Mouse (Mus musculus) thymus, postnatal 36 days (tissue): Measurements from ENCODE around the gene Tmem131.
"Not testable (repeated sequence)": the region's sequence is repeated elsewhere in the genome, so short reads cannot be mapped to it uniquely, and the experiment has no call there.

ENCODE experiments used
- DNase-seq, 2 experiments: peaks; one replicate each; pipeline ENCODE4 v3.0.0; 2022; ENCODE audit warnings: mixed read lengths in 2 of 2

The Tmem131 gene

DNA sequence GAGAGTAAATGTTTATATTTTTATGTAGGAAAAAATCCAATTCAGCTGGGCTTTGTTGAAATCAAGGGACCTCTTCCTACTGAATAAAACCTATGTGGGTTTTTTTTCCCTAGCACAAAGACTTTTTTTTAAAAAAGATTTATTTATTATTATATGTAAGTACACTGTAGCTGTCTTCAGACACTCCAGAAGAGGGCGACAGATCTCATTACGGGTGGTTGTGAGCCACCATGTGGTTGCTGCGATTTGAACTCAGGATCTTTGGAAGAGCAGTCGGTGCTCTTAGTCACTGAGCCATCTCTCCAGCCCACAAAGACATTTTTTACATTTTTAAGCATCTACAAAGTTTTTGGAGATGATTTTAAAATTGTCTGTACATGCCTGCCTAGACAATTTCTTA lies 121.5 kb downstream of the Tmem131 start:
- not testable (repeated sequence) for DNase-seq

- DNase-seq, result no peak
These were observed 128.3 kb downstream of the Tmem131 start for GRCm38 (mm10) chr1:36815166-36815565.

GRCm38 (mm10) chr1:36814271-36814903 lies 129.1 kb downstream of the Tmem131 start:
- DNase-seq, result no peak

DNA sequence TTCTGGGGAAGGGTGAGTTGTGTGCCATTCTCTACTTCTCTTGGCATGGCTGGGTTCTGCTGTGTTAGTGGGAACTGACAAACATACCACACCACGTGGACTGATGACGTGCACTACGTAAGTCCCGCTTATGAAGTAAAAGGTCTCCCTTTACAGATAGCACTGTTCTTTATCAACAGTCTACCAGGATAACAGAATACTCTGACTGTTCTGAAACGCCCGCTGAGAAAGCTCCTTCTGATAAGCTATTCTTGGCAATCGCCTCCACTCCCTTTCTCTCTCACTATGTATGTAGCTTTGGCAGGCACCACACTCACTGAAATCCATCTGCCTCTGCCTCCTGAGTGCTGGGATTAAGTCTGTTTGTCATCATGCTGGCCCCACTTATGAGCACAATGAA lies 130.1 kb downstream of the Tmem131 start:
- DNase-seq, result no peak

GRCm38 (mm10) chr1:36811806-36812205 lies 131.7 kb downstream of the Tmem131 start:
- DNase-seq, result no peak

DNA sequence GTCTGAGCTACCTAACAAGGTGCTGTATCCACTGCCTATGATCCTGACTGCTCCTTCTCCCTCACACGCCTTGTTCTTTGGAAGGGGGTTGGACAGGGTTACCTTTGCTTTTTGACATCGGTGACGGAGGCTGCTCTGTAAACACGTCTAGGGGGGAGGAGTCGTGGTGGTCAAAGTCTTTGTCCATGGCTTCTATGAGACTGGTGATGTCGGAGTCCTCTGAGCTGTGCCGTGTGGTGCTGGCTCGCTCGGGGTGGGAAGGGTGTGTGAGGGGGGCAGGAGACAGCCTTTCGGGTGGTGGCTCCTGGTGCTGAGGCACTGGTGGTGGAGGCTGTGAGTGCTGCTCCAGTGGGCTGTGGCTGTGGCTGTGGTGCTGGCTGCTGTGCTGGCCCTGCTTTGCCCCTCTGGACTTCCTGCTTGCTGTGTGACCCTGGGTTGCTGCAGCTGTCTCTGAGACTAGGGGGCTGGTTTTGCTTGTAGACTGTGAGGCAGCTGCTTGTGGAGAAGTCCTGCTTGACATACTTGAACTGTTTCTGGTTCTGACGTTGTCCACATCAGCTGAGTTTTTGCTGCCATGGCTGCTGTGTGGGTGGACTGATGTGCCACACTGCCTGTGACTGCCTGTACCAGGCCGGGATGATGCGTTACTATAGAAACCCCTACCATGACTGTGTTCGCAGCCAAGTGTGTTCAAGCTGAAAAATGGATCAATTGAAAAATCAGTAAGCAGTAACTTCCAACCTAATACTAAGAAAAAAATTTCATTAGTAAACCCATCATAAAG lies 135.5 kb downstream of the Tmem131 start:
- DNase-seq, result no peak

DNA sequence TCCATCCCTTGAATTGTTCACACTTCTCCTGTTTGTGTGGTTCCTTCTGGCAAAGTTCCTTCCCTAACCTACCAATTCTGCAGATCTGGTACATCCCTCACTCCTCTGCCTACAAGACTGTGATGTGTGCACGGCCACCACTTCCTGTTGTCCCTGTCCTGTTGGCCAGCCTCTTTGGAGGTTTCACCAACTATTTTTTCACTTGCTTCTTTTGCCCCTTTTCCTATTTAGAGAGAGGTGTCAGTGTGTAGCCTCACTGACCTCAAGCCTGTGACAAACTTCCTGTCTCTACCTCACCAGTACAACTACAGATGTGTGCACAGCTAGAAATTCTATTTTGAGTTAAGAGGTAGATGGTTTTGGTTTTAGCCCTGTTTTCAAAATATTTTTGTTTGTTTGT lies 136.4 kb downstream of the Tmem131 start:
- no peak for DNase-seq

DNA sequence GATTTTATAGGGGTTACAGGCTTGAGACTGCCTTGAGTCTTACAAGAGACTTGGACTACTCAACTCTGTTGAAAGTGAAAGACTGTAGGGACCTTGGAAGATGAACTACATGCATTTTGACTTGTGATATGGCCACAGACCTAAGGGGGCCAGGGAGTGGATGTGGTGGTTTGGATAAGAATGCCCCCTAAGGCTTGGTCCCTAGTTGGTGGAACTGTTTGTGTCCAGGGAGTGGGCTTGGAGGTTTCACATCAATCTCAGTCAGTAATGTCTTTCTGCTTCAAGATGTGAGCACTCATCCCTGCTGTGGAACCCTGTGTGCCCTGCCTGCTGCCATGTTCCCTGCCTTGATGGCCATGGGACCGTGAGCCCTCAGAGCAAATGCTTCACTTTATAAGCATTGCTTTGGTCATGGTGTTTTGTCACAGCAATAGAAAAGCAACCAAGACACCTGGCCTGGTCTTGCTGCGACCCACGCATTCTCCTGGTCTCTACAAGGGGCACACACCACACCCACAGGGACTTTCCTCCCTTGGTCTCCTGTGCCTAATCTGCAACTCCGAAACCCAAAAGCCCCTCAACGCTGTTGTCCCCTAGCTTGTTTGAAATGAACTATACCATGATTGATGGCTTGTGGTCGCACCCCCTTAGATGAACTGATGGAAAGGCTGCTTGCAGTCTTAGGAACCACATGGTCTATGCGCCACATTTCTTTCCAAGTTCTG lies 137.1 kb downstream of the Tmem131 start:
- no peak for DNase-seq

DNA sequence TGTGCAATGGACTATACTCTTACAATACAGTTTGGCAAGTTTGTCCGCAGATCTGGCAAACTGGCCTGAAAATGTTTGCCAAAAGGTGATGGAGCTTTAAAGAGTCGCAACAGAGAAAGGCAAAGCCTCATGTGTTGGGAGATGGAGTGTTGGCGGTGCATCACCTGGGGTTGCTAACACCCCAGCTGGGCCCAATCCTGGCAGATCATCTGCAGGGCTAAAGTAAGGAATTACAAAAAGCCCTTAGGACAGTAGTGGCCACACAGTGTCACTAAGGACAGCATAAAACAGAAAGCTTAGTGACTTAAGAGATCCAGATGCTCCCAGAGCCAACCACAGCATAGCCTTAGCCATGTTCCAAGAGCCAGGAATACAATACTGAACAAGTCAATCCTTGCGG lies 138.6 kb downstream of the Tmem131 start:
- DNase-seq, result no peak

DNA sequence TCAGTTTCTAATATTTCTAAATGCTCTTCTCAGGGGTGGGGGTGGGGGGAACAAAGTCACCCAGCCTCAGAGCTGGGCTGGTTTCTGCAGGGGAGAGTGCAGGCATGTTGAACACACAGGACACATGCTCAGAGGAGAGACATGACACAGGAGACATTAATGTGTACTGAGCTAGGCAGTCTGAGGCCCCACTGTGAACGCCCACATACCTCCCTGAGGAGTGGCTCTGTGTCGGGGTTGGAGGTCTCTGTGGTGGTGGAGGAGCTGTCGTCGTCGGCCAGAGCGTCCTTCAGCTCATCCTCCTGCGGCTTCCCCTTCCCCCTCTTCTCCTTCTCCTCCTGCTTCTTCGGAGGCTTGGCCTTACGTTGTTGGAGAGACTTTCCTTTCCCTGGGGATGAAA lies 139.2 kb downstream of the Tmem131 start:
- DNase-seq, result no peak

GRCm38 (mm10) chr1:36800379-36801011 lies 143.0 kb downstream of the Tmem131 start:
- DNase-seq, result no peak

- DNase-seq, result peak; percentile 71 to 76
These were observed 146.0 kb downstream of the Tmem131 start for GRCm38 (mm10) chr1:36797481-36797880.

DNA sequence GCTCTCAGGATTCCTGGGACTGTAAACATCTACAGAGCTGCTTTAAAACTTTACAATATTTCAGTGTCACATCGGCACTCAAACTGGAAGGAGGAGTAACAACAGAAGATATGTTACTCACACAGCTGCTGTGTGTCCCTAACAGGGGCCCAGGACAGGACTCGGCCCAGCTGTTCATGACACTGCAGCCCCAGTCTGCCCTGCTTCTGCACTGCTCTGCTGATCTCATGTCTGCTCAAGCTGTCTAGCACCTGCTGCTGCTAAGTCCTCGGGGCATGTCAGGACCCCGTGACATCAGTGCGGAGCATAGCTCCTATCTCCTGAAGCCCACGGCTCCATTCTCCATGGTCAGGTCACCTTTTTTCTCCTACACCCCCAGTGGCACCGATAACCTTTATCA lies 146.8 kb downstream of the Tmem131 start:
- DNase-seq, result no peak

DNA sequence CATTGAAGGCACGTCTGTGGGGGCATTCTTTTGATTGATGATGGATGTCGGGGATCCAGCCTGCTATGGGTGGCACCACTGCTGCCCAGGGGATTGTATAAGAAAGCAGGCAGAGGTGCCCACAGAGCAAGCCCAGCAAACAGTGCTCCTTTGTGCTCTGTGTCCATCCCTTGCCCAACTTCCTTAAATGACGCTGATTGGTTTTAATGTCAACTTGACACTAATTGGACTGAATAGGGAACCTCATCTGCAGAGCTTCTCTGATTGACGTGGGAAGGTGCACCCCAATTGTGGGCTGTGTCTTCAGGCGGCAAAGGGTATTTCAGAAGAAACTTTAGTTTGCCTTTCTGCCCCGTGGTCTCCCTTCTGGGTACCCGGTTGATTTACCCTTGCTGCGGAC lies 154.1 kb downstream of the Tmem131 start:
- no peak for DNase-seq

GRCm38 (mm10) chr1:36786377-36786776 lies 157.1 kb downstream of the Tmem131 start:
- DNase-seq, result peak in 1 of 2 experiments; percentile 36

GRCm38 (mm10) chr1:36785238-36785641 lies 158.2 kb downstream of the Tmem131 start:
- peak in 1 of 2 experiments; percentile 44 for DNase-seq

- DNase-seq, result peak; percentile 68 to 70
These were observed 158.9 kb downstream of the Tmem131 start for GRCm38 (mm10) chr1:36784365-36785134.

GRCm38 (mm10) chr1:36782476-36782875 lies 161.0 kb downstream of the Tmem131 start:
- no peak for DNase-seq

DNA sequence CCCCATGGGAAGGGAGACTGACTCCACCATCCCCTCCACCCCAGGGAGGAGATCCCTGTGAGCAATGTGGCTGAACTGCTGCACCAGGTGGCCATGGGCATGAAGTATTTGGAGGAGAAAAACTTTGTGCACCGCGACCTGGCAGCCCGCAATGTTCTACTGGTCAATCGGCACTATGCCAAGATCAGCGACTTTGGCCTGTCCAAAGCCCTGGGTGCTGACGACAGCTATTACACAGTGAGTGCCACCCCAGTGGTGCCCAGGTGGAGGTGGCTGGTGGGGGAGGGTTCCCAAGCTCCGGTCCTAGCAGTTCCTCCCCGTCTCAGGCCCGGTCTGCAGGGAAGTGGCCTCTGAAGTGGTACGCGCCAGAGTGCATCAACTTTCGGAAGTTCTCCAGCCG lies 162.7 kb downstream of the Tmem131 start:
- no peak for DNase-seq

- no peak for DNase-seq
These were observed 171.1 kb downstream of the Tmem131 start for GRCm38 (mm10) chr1:36772198-36772934.

GRCm38 (mm10) chr1:36770998-36771397 lies 172.5 kb downstream of the Tmem131 start:
- no peak for DNase-seq

DNA sequence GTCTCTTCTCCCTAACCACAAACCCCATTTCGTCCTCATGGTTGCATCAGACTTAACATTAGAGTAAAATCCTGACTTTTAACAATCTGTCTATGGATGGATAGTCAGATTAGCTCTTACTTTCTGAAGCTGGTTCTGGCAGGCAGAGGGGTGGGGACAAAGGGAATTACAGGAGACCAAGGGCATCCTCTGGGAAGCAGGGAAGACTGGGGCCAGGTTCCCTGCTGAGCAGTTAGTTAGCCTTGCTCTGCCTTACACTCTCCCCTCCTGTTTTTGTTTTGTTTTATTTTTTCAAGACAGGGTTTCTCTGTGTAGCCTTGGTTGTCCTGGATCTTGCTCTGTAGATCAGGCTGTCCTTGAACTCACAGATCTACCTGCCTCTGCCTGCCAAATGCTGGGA lies 173.5 kb downstream of the Tmem131 start:
- no peak for DNase-seq
